Mouse (Mus musculus) brain, embryonic 14.5 days (tissue): Measurements from ENCODE around the gene Sept8.

Source experiments
- CTCF ChIP-seq: fragments of 200-500 bp; IDR thresholded peaks from 2 replicates; pipeline ENCODE4 v1.5.1; 2012; ENCODE audit warnings: inconsistent platforms, mild to moderate bottlenecking, moderate library complexity, borderline replicate concordance; ENCODE audit not compliant: insufficient read depth, insufficient read length; ENCODE audit errors: extremely low read depth
- POLR2A ChIP-seq: fragments of 200-500 bp; IDR thresholded peaks from 2 replicates; pipeline ENCODE4 v1.6.1; 2012; ENCODE audit warnings: mild to moderate bottlenecking, inconsistent platforms, borderline replicate concordance; ENCODE audit not compliant: poor library complexity, insufficient read depth, insufficient read length, severe bottlenecking; ENCODE audit errors: extremely low read depth

DNA sequence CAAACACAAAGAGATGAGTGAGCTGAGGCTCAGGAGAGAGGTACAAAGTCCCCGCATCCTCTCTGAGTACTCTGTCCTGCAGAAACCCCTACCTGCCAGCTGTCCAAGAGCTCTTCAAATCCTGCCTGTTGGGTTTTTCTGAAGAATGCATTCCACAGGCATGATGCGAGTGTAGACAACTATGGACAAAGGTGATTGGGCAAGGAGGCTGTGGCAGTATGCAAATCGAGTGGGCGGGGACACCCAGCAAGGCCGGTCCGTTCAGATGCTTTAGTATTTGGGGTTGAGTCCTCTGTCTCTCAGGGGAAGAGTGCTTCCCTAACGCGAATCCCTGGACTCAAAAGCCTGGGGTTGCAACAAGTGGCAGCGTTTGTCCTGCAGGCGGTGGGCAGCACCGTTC, 18.5 kb upstream of the Sept8 start:
- TF ChIP-seq POLR2A (no peak), CTCF (no peak)
